Mouse (Mus musculus) forebrain, embryonic 13.5 days (tissue): ENCODE data around the gene Tlk1. TPM values are rescaled to one million over a fixed set of nuclear protein-coding genes. Genes with fewer than 3 reads are reported as not detected.

Experiments
- ATAC-seq: fragments of 200-750 bp; cut with Nextera tagmentation; 2 replicates; pipeline ENCODE4 v1.8.0; 2017
- H3K27ac ChIP-seq: fragments of 300-500 bp; sonication (generic); 2 replicates; pipeline ENCODE4 v1.5.1; 2015; ENCODE audit warnings: inconsistent platforms, mild to moderate bottlenecking, moderate library complexity
- H3K27me3 ChIP-seq: fragments of 300-500 bp; sonication (generic); 2 replicates; pipeline ENCODE4 v1.6.1; 2015; ENCODE audit warnings: mild to moderate bottlenecking, inconsistent platforms
- H3K36me3 ChIP-seq: fragments of 300-500 bp; sonication (generic); 2 replicates; pipeline ENCODE4 v1.6.1; 2015; ENCODE audit warnings: mild to moderate bottlenecking, inconsistent platforms; ENCODE audit not compliant: poor library complexity, severe bottlenecking
- H3K4me1 ChIP-seq: fragments of 300-500 bp; sonication (generic); 2 replicates; pipeline ENCODE4 v1.6.1; 2015; ENCODE audit warnings: inconsistent platforms
- H3K4me2 ChIP-seq: fragments of 300-500 bp; sonication (generic); 2 replicates; pipeline ENCODE4 v1.6.1; 2015; ENCODE audit warnings: inconsistent platforms, mild to moderate bottlenecking, moderate library complexity
- H3K4me3 ChIP-seq: fragments of 300-500 bp; sonication (generic); 2 replicates; pipeline ENCODE4 v1.5.1; 2015; ENCODE audit warnings: mild to moderate bottlenecking, inconsistent platforms
- H3K9ac ChIP-seq: fragments of 300-500 bp; sonication (generic); 2 replicates; pipeline ENCODE4 v1.6.1; 2015; ENCODE audit warnings: mild to moderate bottlenecking, inconsistent platforms
- H3K9me3 ChIP-seq: fragments of 300-500 bp; sonication (generic); replicated peaks from 2 replicates; pipeline ENCODE4 v1.6.1; 2016; ENCODE audit warnings: inconsistent platforms
- WGBS: fragments of 180-500 bp; shearing (Covaris S2); methylation state at CpG from one replicate; pipeline ENCODE4 v1.1.7; 2015; 5-methylcytosine and 5-hydroxymethylcytosine counted together
- polyA plus RNA-seq: library from polyadenylated mRNA; unstranded; fragments of >200 nt; fragmentation: Nextera tagmentation; extraction: Ambion mirVana; gene quantifications from 2 replicates; pipeline ENCODE4 v1.2.1, GENCODE M21; 2015

Gene Tlk1
- polyA plus RNA-seq, 1 experiment from 2014 or later: 23.6 TPM

DNA sequence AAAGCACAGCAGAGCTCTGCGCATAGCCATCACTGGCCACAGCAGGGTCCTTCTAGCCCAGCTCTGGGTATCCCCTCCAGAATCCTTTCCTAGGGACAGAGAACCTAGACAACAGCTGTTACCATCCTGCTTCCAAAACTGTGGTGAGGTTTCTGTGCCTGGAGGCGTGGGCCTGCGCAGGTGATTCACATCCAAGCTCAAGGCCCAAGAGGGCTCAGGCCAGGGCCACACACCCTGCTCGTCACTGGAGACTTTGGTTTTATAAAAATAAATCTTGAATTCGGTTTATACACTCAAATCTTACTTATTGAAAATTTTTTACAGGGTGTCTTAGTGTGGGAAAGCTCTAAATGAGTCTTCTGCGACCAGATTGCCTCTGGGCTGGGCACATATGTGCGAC, 115.3 kb downstream of the Tlk1 start:
- no peak overlapping the region for H3K4me3 ChIP-seq
- WGBS: 92% methylated on average over 7 of the region's 7 CpGs
- H3K27me3 ChIP-seq: no peaks in the 10 kb centered on the region
- H3K4me2 ChIP-seq: no peak overlapping the region
- H3K9ac ChIP-seq: no peak overlapping the region
- peaks cover under 1% of the 10 kb centered on the region; the same call in 1 of the 2 replicates for H3K4me1 ChIP-seq
- ATAC-seq: no peak
- no peak overlapping the region for H3K27ac ChIP-seq
- H3K9me3 ChIP-seq: no peaks in the 10 kb centered on the region
- H3K36me3 ChIP-seq: peaks cover 44% of the 10 kb centered on the region

DNA sequence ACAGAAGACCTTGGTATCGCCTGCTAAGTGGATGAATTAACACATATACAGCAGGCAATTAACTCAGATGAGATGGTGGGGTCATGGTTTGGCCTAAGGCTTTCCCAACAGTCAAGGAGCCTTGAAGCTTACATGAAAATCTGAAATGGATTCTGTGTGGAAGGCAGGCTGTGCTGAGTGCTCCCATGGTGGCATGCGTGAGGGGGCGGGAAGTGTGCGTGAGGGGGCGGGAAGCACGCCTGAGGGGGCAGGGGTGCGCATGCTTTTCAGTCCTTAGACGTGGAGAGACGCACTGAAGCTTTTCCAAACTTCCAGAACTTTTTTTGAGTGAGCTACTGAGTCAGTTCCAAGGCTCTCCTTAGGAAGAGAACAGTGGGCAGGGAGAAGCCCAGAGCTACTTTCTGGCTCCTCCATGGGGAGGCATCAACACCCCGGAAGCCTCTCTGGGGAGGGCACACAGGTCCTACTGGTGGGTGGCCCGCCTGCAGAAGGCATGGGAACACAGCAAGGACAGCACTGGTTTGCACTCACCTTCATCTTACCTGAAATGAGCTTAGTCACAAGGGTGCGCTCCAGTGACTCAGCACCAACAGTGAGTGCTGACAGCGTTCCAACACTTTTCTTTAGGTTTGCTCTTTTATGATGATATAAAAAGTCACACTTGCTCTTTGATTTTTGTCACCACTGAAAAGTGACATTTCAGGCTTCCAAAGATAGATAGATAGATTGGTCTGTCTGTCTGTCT, 116.4 kb downstream of the Tlk1 start:
- Histone ChIP-seq H3K27me3 (no peaks in the 10 kb centered on the region), H3K4me1 (peaks cover 9% of the 10 kb centered on the region), H3K4me3 (no peak overlapping the region), H3K36me3 (peaks cover 35% of the 10 kb centered on the region), H3K4me2 (no peak overlapping the region), H3K27ac (no peak overlapping the region), H3K9ac (no peak overlapping the region), H3K9me3 (no peaks in the 10 kb centered on the region)
- no peak for ATAC-seq
- 84% methylated on average over 13 of the region's 13 CpGs for WGBS

DNA sequence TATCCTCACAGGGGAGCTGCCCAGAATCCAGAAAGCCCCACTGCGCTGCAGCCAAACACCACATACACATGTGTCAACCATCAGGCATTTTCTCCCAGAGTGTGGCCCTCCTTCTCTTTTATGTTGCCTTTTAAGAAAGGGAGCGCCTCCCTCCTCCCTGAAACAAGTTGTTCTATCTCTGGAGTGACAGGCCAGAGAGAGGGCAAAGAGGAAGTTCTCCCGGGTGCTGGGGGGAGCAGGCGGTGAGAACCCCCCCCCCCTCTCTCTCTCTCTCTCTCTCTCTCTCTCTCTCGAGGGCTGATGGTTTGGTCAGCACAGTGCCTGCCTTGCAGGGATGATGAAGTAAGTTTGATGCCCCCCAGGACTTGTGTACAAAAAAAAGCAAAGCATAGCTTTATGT, 123.1 kb downstream of the Tlk1 start:
- no peak overlapping the region for H3K9ac ChIP-seq
- H3K9me3 ChIP-seq: peaks cover 4% of the 10 kb centered on the region
- no peak for ATAC-seq
- H3K4me1 ChIP-seq: peaks cover 9% of the 10 kb centered on the region
- no peak overlapping the region for H3K27ac ChIP-seq
- H3K36me3 ChIP-seq: no peaks in the 10 kb centered on the region
- WGBS: 54% methylated on average over 5 of the region's 5 CpGs
- no peak overlapping the region for H3K4me2 ChIP-seq
- no peaks in the 10 kb centered on the region for H3K27me3 ChIP-seq
- H3K4me3 ChIP-seq: no peak overlapping the region

DNA sequence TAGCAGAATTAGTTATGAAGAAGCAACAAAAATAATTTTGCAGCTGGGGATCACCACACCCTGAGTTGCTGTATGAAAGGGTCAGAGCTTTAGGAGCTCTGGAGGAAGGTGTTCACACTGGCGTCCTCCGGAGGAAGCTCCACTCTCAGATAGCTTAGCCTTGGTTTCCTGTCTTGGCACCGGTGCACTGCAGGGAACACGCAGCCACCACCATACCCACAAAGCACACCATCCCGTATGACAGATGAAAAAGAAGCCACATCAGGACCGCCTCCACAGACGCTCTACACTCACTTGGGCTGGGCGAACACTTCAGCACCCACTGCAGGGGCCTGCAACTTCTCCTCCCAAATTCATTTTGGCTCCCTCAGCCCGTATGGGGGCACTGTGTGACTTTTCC, 124.0 kb downstream of the Tlk1 start:
- WGBS: 77% methylated on average over 9 of the region's 9 CpGs
- no peak overlapping the region for H3K27ac ChIP-seq
- no peak overlapping the region for H3K9ac ChIP-seq
- no peak overlapping the region for H3K4me3 ChIP-seq
- no peaks in the 10 kb centered on the region for H3K36me3 ChIP-seq
- H3K27me3 ChIP-seq: no peaks in the 10 kb centered on the region
- H3K9me3 ChIP-seq: peaks cover 4% of the 10 kb centered on the region
- peaks cover 9% of the 10 kb centered on the region for H3K4me1 ChIP-seq
- no peak for ATAC-seq
- no peak overlapping the region for H3K4me2 ChIP-seq

DNA sequence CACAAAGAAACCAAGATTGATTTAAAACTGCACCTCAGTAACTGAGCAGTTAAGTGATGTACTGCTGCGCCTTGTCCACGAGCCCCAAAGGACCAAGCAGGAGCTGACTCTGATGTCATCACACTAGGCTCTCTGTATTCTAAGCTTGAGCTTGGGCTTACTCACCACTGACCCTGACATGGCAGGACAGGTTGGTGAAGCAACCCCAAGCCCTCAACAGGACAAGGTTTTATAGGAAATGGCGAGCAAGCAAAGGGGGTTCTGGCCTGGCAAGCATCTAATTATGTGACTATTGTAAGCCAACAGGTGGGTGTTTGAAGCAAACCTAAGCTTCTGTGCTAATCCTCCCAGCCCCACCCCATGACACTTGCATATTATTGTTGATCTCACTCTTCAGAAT, 124.7 kb downstream of the Tlk1 start:
- Histone ChIP-seq H3K27me3 (no peaks in the 10 kb centered on the region), H3K9me3 (peaks cover 4% of the 10 kb centered on the region), H3K36me3 (no peaks in the 10 kb centered on the region), H3K4me2 (no peak overlapping the region), H3K27ac (no peak overlapping the region), H3K4me1 (peaks cover 9% of the 10 kb centered on the region), H3K9ac (no peak overlapping the region), H3K4me3 (no peak overlapping the region)
- ATAC-seq: no peak
- 94% methylated on average over 3 of the region's 3 CpGs for WGBS

DNA sequence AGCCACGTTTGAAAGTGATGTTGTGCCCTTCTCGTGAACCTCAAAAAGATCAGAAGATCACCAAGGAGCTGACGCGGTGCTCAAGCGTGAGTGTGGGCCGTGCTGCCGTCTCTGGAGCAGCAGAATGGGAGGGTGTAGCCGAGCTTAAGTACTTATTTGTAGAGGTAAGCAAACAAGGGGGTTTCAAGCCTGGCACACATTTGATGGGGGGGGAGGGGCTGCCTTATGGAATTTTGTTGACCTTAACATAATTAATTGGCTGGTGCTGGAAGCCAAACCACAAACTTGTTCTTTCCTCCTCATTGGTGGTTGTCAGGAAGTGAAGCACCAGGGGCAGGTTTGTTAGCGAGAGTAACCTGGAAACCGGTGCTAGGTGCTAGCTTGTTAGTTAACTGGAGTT, 129.8 kb downstream of the Tlk1 start:
- ATAC-seq: no peak
- H3K4me3 ChIP-seq: no peak overlapping the region
- peaks cover 28% of the 10 kb centered on the region for H3K36me3 ChIP-seq
- 89% methylated on average over 10 of the region's 10 CpGs for WGBS
- no peak overlapping the region for H3K4me2 ChIP-seq
- no peaks in the 10 kb centered on the region for H3K4me1 ChIP-seq
- no peak overlapping the region for H3K9ac ChIP-seq
- no peak overlapping the region for H3K27ac ChIP-seq
- H3K27me3 ChIP-seq: no peaks in the 10 kb centered on the region
- peaks cover 4% of the 10 kb centered on the region for H3K9me3 ChIP-seq

DNA sequence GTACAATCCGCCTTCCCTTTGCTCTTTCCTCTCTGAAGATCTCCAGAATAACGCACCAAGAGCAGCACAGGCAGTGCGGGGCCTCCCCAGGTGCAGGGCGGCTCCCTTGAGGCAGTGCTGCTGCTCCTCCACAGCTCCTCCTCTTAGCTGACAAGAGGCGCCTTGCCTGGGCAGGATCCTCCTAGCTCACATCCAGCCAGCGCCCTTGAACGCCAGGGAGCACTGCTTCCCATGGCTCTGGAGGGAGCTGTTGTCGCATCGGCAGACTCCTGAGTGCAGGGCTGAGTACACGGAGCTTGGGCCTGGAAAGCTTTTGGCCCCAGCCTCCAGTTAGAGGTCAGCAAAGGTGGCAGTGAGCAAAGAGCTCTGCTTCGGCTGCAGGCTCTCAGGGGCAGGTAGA, 135.3 kb downstream of the Tlk1 start:
- Histone ChIP-seq H3K9ac (no peak overlapping the region), H3K36me3 (peaks cover 82% of the 10 kb centered on the region), H3K4me3 (no peak overlapping the region), H3K4me1 (no peaks in the 10 kb centered on the region), H3K27ac (no peak overlapping the region), H3K27me3 (no peaks in the 10 kb centered on the region), H3K4me2 (no peak overlapping the region), H3K9me3 (no peaks in the 10 kb centered on the region)
- 88% methylated on average over 11 of the region's 11 CpGs for WGBS
- no peak for ATAC-seq

DNA sequence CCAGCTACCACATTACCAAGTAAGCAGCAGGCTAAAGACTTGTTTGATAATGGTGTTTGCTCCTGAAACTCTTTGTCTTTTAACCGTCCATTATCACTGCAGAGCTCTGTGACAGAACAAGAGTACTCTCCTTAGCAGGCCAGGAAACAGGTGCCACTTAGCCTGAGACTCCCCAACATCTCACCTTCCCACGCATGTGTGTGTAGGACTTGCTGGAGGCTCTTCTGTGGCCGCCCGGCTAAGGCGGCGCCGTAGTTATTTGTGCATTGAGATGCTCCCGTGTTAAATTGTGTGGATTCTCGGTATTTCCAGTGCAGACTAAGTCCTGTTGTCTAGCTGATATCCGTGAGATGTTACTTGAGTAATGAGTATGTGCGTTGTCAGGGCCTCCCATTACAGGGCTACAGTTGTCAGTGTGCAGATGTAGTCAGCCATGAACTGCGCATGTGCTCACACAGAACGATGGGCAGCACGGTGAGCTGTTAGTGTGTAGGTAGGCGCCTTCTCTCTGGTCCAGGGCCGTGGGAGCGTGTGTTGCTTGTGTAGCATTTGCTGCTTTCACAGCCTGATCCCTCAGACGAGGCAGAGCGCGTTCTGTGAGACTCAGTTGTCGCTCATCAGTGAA, 137.0 kb downstream of the Tlk1 start:
- no peak for ATAC-seq
- H3K27ac ChIP-seq: no peak overlapping the region
- H3K4me2 ChIP-seq: no peak overlapping the region
- no peaks in the 10 kb centered on the region for H3K4me1 ChIP-seq
- no peak overlapping the region for H3K9ac ChIP-seq
- no peaks in the 10 kb centered on the region for H3K9me3 ChIP-seq
- peaks cover 97% of the 10 kb centered on the region for H3K36me3 ChIP-seq
- no peak overlapping the region for H3K4me3 ChIP-seq
- no peaks in the 10 kb centered on the region for H3K27me3 ChIP-seq
- WGBS: 95% methylated on average over 21 of the region's 21 CpGs

DNA sequence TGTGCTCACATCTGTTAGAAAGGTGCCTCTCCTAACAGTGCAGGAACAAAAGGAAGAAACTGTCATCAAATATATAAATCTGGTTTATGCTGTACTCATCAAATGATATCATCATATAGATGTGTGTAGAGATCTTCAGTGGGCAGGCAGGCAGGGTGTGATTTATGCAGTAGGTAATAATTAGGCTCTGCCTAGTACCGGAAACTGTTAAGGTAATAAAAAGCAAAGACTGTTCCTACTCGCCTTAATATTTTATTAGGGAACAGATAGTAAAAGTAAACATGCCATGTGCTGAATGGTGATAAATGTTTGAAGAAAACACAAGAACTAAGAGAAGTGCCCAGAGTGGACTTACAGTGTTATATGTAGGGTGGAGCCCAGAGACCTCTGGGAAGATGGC, 143.2 kb downstream of the Tlk1 start:
- Histone ChIP-seq H3K9ac (no peak overlapping the region), H3K27me3 (no peaks in the 10 kb centered on the region), H3K36me3 (peaks cover 94% of the 10 kb centered on the region), H3K4me3 (no peak overlapping the region), H3K27ac (no peak overlapping the region), H3K4me1 (no peaks in the 10 kb centered on the region), H3K9me3 (no peaks in the 10 kb centered on the region), H3K4me2 (no peak overlapping the region)
- ATAC-seq: no peak
- WGBS: 90% methylated on average over 2 of the region's 2 CpGs

DNA sequence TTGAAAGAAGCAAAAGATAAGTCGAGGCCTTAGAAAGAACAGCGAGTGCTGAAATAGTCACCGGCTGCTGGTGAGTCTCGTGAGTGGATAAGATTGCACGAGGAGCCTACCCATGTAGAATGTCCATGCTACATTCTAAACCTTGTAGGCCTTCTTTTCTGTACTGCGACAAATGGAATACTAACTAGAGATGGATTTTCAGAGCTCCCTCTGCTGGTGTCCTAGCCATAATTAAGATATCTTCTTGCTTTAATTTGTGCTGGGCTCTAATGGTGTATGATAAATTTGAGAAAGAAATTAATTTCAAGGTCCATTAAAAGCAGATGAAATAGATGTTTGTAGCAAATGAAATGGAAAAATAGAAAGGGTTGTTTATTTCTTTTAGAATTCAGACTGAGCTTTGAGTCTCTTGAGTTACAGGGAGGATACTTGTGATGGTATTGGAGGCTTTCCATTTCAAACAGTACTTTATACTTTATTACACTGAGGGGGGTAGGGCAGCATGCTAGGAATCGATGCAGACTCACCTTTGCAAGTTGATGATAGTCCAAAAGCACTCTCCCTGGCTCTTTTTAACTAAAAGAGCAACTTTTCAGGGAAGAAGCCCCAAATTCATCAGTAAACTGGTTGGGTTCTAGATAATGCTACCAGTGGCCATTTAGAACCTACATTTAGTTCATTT, 151.9 kb downstream of the Tlk1 start:
- no peaks in the 10 kb centered on the region for H3K4me1 ChIP-seq
- no peak overlapping the region for H3K4me3 ChIP-seq
- peaks cover 8% of the 10 kb centered on the region for H3K36me3 ChIP-seq
- no peak overlapping the region for H3K9ac ChIP-seq
- no peak for ATAC-seq
- no peak overlapping the region for H3K27ac ChIP-seq
- no peak overlapping the region for H3K4me2 ChIP-seq
- 82% methylated on average over 7 of the region's 7 CpGs for whole genome bisulfite sequencing
- H3K27me3 ChIP-seq: no peaks in the 10 kb centered on the region
- no peaks in the 10 kb centered on the region for H3K9me3 ChIP-seq

DNA sequence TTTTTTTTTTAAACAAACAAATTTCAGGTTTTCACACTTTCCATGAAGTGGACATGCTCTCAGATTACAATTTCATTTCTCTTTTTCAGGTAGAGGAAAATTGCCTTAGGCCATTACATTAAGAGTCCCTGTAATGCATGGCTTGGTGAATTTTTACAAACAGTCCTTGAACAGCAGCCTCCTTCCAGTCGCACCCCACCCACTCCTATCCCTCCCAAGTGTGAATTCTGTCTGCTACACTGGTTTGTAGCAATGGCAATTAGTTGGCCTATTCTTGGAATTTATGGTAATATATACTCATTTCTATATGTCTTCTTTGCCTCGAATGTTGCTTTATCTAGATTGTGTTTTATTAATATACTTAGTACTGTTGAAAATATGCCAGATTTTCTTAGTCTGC, 153.1 kb downstream of the Tlk1 start:
- 87% methylated on average over 2 of the region's 2 CpGs for WGBS
- H3K36me3 ChIP-seq: no peaks in the 10 kb centered on the region

DNA sequence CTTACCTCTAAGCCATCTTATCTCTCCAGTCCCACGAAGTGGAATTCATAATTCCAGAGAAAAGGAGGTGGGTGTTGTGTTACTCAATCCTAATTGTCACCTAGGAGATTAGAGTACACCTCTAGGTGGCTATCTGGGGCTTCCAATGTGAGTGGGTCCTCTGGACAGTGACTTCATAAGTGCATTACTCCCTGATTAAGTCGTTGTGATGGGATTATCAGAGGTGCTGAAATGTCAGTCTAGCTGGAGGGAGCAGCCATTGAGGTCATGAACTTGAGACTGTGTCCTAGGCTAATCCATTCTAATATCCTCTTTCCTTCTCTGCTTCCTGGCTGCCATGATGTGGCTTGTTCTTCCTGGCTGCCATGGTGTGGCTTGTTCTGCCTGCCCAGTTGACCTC, 155.6 kb downstream of the Tlk1 start:
- H3K4me3 ChIP-seq: no peak overlapping the region
- ATAC-seq: no peak
- no peaks in the 10 kb centered on the region for H3K9me3 ChIP-seq
- H3K9ac ChIP-seq: no peak overlapping the region
- H3K4me2 ChIP-seq: no peak overlapping the region
- H3K27ac ChIP-seq: no peak overlapping the region
- H3K36me3 ChIP-seq: no peaks in the 10 kb centered on the region
- WGBS: 75% methylated on average over 2 of the region's 2 CpGs
- no peaks in the 10 kb centered on the region for H3K4me1 ChIP-seq
- no peaks in the 10 kb centered on the region for H3K27me3 ChIP-seq

More for the DNA sequence above, 153.1 kb downstream of the Tlk1 start:
- Histone ChIP-seq H3K27ac (no peak overlapping the region), H3K9ac (no peak overlapping the region), H3K27me3 (no peaks in the 10 kb centered on the region), H3K4me3 (no peak overlapping the region), H3K4me1 (no peaks in the 10 kb centered on the region), H3K9me3 (no peaks in the 10 kb centered on the region), H3K4me2 (no peak overlapping the region)
- ATAC-seq: no peak
